Mouse (Mus musculus): ENCODE results near the gene Lpp. TPM values are rescaled to one million over a fixed set of nuclear protein-coding genes. Genes with fewer than 3 reads are reported as not detected.

Lpp gene
- polyA plus RNA-seq, 1 experiment from 2014 or later, result 9.6 TPM

- WGBS, result 87% methylated on average over 4 of the region's 4 CpGs
- no peak overlapping the region for H3K4me2 ChIP-seq (ENCODE audit: low read length)
- DNase-seq (no peak), ATAC-seq (ENCODE audit: low FRiP score, low TSS enrichment) (no peak)
- no peak overlapping the region for H3K27ac ChIP-seq (replicated peaks; ENCODE audit: low read depth, low read length)
- no peaks in the 10 kb centered on the region for H3K27me3 ChIP-seq (ENCODE audit: control insufficient read depth, insufficient read depth, low read length)
- H3K36me3 ChIP-seq (ENCODE audit: control insufficient read depth, insufficient read depth, low read length), result no peaks in the 10 kb centered on the region
- H3K9ac ChIP-seq (replicated peaks; ENCODE audit: low read length), result no peak overlapping the region
- H3K9me3 ChIP-seq (ENCODE audit: control insufficient read depth, low read length), result no peaks in the 10 kb centered on the region
- no peak overlapping the region for H3K4me3 ChIP-seq (replicated peaks; ENCODE audit: low read depth, low read length)
- no peaks in the 10 kb centered on the region for H3K4me1 ChIP-seq (ENCODE audit: control insufficient read depth, insufficient read depth, low read length)
Observed at GRCm38 (mm10) chr16:24593535-24593934, 200.2 kb downstream of the Lpp start.

- 90% methylated on average over 5 of the region's 5 CpGs for WGBS
Observed at GRCm38 (mm10) chr16:24594508-24594907, 201.2 kb downstream of the Lpp start.

DNA sequence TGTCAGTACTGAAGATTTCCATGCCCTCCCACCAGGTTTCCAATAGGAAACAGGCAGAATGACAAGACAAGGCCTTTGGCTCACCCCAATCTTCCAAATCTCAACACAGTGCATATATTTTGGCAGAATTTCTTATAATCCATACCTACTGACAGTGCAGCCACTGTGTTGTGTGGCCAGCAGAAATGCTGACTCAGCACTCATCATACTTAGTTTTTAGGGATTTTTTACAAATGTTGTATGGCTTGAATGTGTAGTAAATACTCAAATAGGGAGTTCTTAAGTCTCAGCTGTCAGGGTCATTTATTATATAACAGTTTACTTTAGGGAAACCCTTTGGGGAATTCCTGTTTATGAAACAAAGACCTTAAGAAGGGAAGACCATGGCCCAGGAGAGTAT lies 202.2 kb downstream of the Lpp start:
- Histone ChIP-seq H3K27ac (replicated peaks; ENCODE audit: low read depth, low read length) (no peak overlapping the region), H3K4me3 (replicated peaks; ENCODE audit: low read depth, low read length) (no peak overlapping the region), H3K36me3 (ENCODE audit: control insufficient read depth, insufficient read depth, low read length) (no peaks in the 10 kb centered on the region), H3K9ac (replicated peaks; ENCODE audit: low read length) (no peak overlapping the region), H3K9me3 (ENCODE audit: control insufficient read depth, low read length) (no peaks in the 10 kb centered on the region), H3K4me2 (ENCODE audit: low read length) (no peak overlapping the region), H3K4me1 (ENCODE audit: control insufficient read depth, insufficient read depth, low read length) (no peaks in the 10 kb centered on the region), H3K27me3 (ENCODE audit: control insufficient read depth, insufficient read depth, low read length) (no peaks in the 10 kb centered on the region)
- no peak for ATAC-seq (ENCODE audit: low FRiP score, low TSS enrichment)
- no peak for DNase-seq

More at GRCm38 (mm10) chr16:24594508-24594907, 201.2 kb downstream of the Lpp start:
- ATAC-seq (ENCODE audit: low FRiP score, low TSS enrichment), result no peak
- Histone ChIP-seq H3K36me3 (ENCODE audit: control insufficient read depth, insufficient read depth, low read length) (no peaks in the 10 kb centered on the region), H3K27me3 (ENCODE audit: control insufficient read depth, insufficient read depth, low read length) (no peaks in the 10 kb centered on the region), H3K4me1 (ENCODE audit: control insufficient read depth, insufficient read depth, low read length) (no peaks in the 10 kb centered on the region), H3K4me2 (ENCODE audit: low read length) (no peak overlapping the region), H3K27ac (replicated peaks; ENCODE audit: low read depth, low read length) (no peak overlapping the region), H3K9me3 (ENCODE audit: control insufficient read depth, low read length) (no peaks in the 10 kb centered on the region), H3K9ac (replicated peaks; ENCODE audit: low read length) (no peak overlapping the region), H3K4me3 (replicated peaks; ENCODE audit: low read depth, low read length) (no peak overlapping the region)
- DNase-seq, result no peak

GRCm38 (mm10) chr16:24598567-24598966 lies 205.3 kb downstream of the Lpp start:
- DNase-seq, result no peak
- Histone ChIP-seq H3K4me3 (replicated peaks; ENCODE audit: low read depth, low read length) (no peak overlapping the region), H3K9me3 (ENCODE audit: control insufficient read depth, low read length) (no peaks in the 10 kb centered on the region), H3K4me2 (ENCODE audit: low read length) (no peak overlapping the region), H3K36me3 (ENCODE audit: control insufficient read depth, insufficient read depth, low read length) (no peaks in the 10 kb centered on the region), H3K9ac (replicated peaks; ENCODE audit: low read length) (no peak overlapping the region), H3K27ac (replicated peaks; ENCODE audit: low read depth, low read length) (no peak overlapping the region), H3K27me3 (ENCODE audit: control insufficient read depth, insufficient read depth, low read length) (no peaks in the 10 kb centered on the region), H3K4me1 (ENCODE audit: control insufficient read depth, insufficient read depth, low read length) (no peaks in the 10 kb centered on the region)
- ATAC-seq (ENCODE audit: low FRiP score, low TSS enrichment), result no peak
- 83% methylated on average over 7 of the region's 7 CpGs for WGBS

DNA sequence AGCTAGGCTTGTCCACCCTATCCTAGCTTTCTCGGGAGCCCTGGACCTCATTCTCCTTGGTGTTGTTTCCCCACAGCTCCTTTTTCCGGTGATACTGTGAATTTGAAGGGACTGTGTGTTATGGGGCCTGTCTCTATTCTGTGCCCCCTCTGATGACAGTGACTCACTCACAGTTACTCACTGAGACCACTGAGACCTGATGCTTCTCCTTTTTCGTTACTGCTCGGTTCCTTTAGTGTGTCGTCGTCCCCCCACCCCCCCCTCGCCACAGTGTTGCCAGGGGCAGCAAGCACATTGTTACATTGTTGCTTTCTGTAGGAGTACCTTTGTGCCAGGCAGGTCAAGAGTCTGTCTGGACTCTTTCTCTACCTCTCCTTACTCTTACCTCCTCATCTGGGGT lies 206.5 kb downstream of the Lpp start:
- Histone ChIP-seq H3K27ac (replicated peaks; ENCODE audit: low read depth, low read length) (no peak overlapping the region), H3K36me3 (ENCODE audit: control insufficient read depth, insufficient read depth, low read length) (no peaks in the 10 kb centered on the region), H3K9ac (replicated peaks; ENCODE audit: low read length) (no peak overlapping the region), H3K4me1 (ENCODE audit: control insufficient read depth, insufficient read depth, low read length) (no peaks in the 10 kb centered on the region), H3K4me2 (ENCODE audit: low read length) (no peak overlapping the region), H3K4me3 (replicated peaks; ENCODE audit: low read depth, low read length) (no peak overlapping the region), H3K27me3 (ENCODE audit: control insufficient read depth, insufficient read depth, low read length) (no peaks in the 10 kb centered on the region), H3K9me3 (ENCODE audit: control insufficient read depth, low read length) (no peaks in the 10 kb centered on the region)
- ATAC-seq (ENCODE audit: low FRiP score, low TSS enrichment), result no peak
- no peak for DNase-seq
- 78% methylated on average over 7 of the region's 7 CpGs for WGBS

DNA sequence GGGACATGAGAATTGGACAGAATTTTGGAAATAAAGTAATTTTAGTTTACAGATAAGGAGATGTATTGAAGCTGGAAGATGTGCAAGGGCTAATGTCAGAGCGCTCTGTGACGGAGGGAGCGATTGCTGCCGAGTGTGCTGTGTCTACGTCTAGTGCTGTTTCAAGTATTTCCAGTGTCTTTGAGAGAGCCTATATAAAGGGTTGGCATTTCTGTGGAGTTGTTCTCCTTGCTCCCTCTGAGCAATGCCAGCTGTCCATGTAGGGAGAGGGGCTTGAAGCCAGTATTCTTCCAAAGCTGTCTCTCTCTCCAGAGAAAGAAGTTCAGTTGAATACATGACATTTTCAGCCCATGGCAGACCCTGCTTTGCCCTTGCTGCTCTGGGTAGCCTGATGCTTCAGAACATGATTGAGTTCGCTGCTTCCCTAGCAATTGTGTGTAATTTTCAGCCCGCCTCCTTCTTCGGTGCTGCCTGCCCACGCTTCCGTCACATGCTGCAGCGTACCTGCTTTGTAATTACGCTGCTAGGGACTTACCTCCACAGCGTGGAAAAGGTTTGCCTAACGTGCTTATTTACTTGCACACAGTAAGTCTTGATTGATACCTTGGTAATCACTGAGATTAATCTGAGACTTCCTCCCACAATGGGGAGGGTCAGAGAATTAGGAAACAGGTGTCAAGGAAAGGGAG lies 207.1 kb downstream of the Lpp start:
- H3K36me3 ChIP-seq (ENCODE audit: control insufficient read depth, insufficient read depth, low read length), result no peaks in the 10 kb centered on the region
- H3K4me1 ChIP-seq (ENCODE audit: control insufficient read depth, insufficient read depth, low read length), result no peaks in the 10 kb centered on the region
- H3K9ac ChIP-seq (replicated peaks; ENCODE audit: low read length), result no peak overlapping the region
- no peak overlapping the region for H3K4me2 ChIP-seq (ENCODE audit: low read length)
- no peak overlapping the region for H3K4me3 ChIP-seq (replicated peaks; ENCODE audit: low read depth, low read length)
- no peak for ATAC-seq (ENCODE audit: low FRiP score, low TSS enrichment)
- H3K9me3 ChIP-seq (ENCODE audit: control insufficient read depth, low read length), result no peaks in the 10 kb centered on the region
- DNase-seq, result no peak
- WGBS, result 87% methylated on average over 14 of the region's 14 CpGs
- no peak overlapping the region for H3K27ac ChIP-seq (replicated peaks; ENCODE audit: low read depth, low read length)
- no peaks in the 10 kb centered on the region for H3K27me3 ChIP-seq (ENCODE audit: control insufficient read depth, insufficient read depth, low read length)

GRCm38 (mm10) chr16:24603342-24603741 lies 210.0 kb downstream of the Lpp start:
- H3K9ac ChIP-seq (replicated peaks; ENCODE audit: low read length), result no peak overlapping the region
- no peak for ATAC-seq (ENCODE audit: low FRiP score, low TSS enrichment)
- DNase-seq, result no peak
- no peak overlapping the region for H3K4me3 ChIP-seq (replicated peaks; ENCODE audit: low read depth, low read length)
- no peaks in the 10 kb centered on the region for H3K27me3 ChIP-seq (ENCODE audit: control insufficient read depth, insufficient read depth, low read length)
- no peak overlapping the region for H3K4me2 ChIP-seq (ENCODE audit: low read length)
- no peaks in the 10 kb centered on the region for H3K36me3 ChIP-seq (ENCODE audit: control insufficient read depth, insufficient read depth, low read length)
- 86% methylated on average over 4 of the region's 4 CpGs for WGBS
- H3K27ac ChIP-seq (replicated peaks; ENCODE audit: low read depth, low read length), result no peak overlapping the region
- H3K9me3 ChIP-seq (ENCODE audit: control insufficient read depth, low read length), result no peaks in the 10 kb centered on the region
- no peaks in the 10 kb centered on the region for H3K4me1 ChIP-seq (ENCODE audit: control insufficient read depth, insufficient read depth, low read length)

- Histone ChIP-seq H3K36me3 (ENCODE audit: control insufficient read depth, insufficient read depth, low read length) (no peaks in the 10 kb centered on the region), H3K27me3 (ENCODE audit: control insufficient read depth, insufficient read depth, low read length) (no peaks in the 10 kb centered on the region), H3K9me3 (ENCODE audit: control insufficient read depth, low read length) (no peaks in the 10 kb centered on the region), H3K4me2 (ENCODE audit: low read length) (no peak overlapping the region), H3K27ac (replicated peaks; ENCODE audit: low read depth, low read length) (no peak overlapping the region), H3K9ac (replicated peaks; ENCODE audit: low read length) (no peak overlapping the region), H3K4me1 (ENCODE audit: control insufficient read depth, insufficient read depth, low read length) (no peaks in the 10 kb centered on the region), H3K4me3 (replicated peaks; ENCODE audit: low read depth, low read length) (no peak overlapping the region)
- WGBS, result 88% methylated on average over 8 of the region's 8 CpGs
- DNase-seq (peak; percentile 23), ATAC-seq (ENCODE audit: low FRiP score, low TSS enrichment) (no peak)
Observed at GRCm38 (mm10) chr16:24607896-24608457, 214.7 kb downstream of the Lpp start.

DNA sequence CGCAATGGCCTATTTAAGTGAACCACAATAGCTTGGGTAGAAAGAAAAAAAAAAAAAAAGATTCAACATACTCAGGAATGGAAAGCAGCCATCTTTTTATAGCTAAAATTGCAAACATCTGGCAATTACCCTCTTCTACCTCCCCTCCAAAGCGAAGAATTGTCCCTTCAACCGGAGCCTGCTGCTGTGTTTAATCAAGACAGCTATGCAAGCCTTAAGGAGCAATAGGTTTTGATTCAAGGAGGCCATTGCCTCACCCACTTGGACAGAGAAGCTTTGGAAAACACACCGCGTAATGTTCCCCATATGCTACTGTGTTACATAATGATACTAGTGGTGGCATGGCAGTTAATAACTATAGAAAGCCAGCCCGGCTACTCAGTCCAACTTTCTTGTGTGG lies 226.2 kb downstream of the Lpp start:
- no peak overlapping the region for H3K27ac ChIP-seq (replicated peaks; ENCODE audit: low read depth, low read length)
- WGBS, result 94% methylated on average over 6 of the region's 6 CpGs
- H3K4me1 ChIP-seq (ENCODE audit: control insufficient read depth, insufficient read depth, low read length), result peaks cover 10% of the 10 kb centered on the region; the same call in 1 of the 2 replicates
- no peak overlapping the region for H3K9ac ChIP-seq (replicated peaks; ENCODE audit: low read length)
- ATAC-seq (ENCODE audit: low FRiP score, low TSS enrichment) (no peak), DNase-seq (no peak)
- no peak overlapping the region for H3K4me2 ChIP-seq (ENCODE audit: low read length)
- no peaks in the 10 kb centered on the region for H3K27me3 ChIP-seq (ENCODE audit: control insufficient read depth, insufficient read depth, low read length)
- H3K4me3 ChIP-seq (replicated peaks; ENCODE audit: low read depth, low read length), result no peak overlapping the region
- H3K9me3 ChIP-seq (ENCODE audit: control insufficient read depth, low read length), result no peaks in the 10 kb centered on the region
- no peaks in the 10 kb centered on the region for H3K36me3 ChIP-seq (ENCODE audit: control insufficient read depth, insufficient read depth, low read length)
